Mouse (Mus musculus) bone marrow, adult 2 months (tissue): Measurements from ENCODE around the gene Srl.

Experiments used
- CTCF ChIP-seq: fragments of 200-500 bp; IDR thresholded peaks from 2 replicates; pipeline ENCODE4 v1.5.1; 2011; ENCODE audit warnings: low read length, control low read depth; ENCODE audit not compliant: control insufficient read depth, insufficient read depth
- POLR2A ChIP-seq: fragments of 200-500 bp; IDR thresholded peaks from 2 replicates; pipeline ENCODE4 v1.6.1; 2011; ENCODE audit warnings: low read depth, mild to moderate bottlenecking, control low read depth, low read length, borderline replicate concordance; ENCODE audit not compliant: control insufficient read depth

- TF ChIP-seq CTCF (no peak), POLR2A (no peak)
Observed at GRCm38 (mm10) chr16:4455693-4456092, 85.9 kb downstream of the Srl start.
